Mouse (Mus musculus): ENCODE results near the gene Tbcel.

Gene Tbcel

DNA sequence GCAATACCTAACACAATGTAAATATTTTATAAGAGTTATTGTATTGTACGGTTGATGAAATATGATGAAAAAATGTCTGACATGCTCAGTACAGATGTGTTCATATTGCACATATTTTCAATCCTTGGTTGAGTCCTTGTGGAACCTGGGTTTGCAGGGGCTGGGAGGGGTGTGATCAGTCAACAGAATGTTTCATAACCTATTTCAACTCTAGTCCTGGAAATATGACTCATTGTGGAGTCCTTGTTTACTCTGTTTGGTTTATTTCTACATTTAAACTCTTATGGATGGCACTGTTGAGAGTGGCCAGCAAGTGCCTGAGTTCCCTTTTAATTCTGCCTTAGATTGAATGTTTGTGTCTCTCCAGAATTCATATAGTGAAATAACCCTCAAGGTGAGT, 22.9 kb downstream of the Tbcel start:
- DNase-seq (ENCODE audit: low spot score), result no peak

GRCm38 (mm10) chr9:42482944-42483343, 24.7 kb downstream of the Tbcel start:
- no peak for DNase-seq (ENCODE audit: low spot score)

DNA sequence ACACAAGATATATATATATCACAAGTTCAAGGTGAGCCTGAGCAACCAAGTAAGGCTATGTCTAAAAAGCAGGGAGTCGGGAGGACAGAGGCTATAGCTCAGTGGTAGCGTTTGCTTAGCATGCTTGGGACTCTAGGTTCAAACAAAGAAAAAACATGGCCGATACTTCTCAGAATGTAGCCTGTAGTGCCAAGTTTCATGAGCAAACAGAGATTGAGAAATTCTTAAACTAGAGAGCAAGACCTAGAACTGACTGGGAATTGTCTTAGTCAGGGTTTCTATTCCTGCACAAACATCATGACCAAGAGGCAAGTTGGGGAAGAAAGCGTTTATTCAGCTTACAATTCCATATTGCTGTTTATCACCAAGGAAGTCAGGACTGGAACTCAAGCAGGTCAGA, 31.4 kb downstream of the Tbcel start:
- no peak for DNase-seq (ENCODE audit: low spot score)

GRCm38 (mm10) chr9:42474244-42474643, 33.4 kb downstream of the Tbcel start:
- DNase-seq (ENCODE audit: low spot score), result no peak

GRCm38 (mm10) chr9:42471921-42472747, 35.5 kb downstream of the Tbcel start:
- DNase-seq (ENCODE audit: low spot score), result peak; percentile 88

DNA sequence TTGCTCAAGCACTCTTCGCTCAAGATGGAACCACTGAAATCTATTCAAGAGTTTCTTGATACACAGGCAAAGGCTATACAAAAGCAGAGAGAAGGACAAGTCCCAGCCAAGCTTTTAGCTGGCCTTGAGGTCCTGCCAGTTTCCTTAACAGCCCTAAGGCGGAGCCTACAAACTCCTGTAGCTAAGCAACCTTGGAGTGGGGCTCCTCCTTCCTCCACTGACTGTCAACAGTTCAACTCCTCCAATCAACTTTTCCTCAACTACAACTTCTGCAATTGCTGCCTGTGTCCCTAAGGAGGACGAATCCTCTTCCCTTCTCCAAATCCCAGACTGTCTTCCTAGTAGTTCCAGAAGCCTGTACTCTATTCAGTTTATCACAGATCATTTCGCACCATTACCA, 36.4 kb downstream of the Tbcel start:
- peak; percentile 62 for DNase-seq (ENCODE audit: low spot score)

DNA sequence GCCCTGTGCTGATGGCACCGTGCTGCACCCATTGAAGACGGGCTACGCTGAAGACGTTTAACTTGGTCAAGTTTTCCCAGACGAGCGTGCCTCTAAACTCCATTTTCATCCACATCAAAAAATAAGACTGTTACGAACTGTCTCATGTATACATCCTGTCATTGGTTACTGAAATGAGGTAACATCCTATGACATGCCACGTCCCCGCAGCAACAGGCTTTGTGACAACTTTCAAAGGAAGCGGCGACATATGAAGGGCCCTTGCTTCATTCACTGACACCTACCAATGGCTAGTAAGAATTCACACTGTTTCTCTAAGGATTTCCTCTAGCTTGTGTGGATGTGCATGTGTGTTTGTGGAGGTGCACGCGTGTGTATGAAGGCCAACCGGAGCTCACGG, 38.3 kb downstream of the Tbcel start:
- no peak for DNase-seq (ENCODE audit: low spot score)

GRCm38 (mm10) chr9:42468360-42468759, 39.2 kb downstream of the Tbcel start:
- no peak for DNase-seq (ENCODE audit: low spot score)

DNA sequence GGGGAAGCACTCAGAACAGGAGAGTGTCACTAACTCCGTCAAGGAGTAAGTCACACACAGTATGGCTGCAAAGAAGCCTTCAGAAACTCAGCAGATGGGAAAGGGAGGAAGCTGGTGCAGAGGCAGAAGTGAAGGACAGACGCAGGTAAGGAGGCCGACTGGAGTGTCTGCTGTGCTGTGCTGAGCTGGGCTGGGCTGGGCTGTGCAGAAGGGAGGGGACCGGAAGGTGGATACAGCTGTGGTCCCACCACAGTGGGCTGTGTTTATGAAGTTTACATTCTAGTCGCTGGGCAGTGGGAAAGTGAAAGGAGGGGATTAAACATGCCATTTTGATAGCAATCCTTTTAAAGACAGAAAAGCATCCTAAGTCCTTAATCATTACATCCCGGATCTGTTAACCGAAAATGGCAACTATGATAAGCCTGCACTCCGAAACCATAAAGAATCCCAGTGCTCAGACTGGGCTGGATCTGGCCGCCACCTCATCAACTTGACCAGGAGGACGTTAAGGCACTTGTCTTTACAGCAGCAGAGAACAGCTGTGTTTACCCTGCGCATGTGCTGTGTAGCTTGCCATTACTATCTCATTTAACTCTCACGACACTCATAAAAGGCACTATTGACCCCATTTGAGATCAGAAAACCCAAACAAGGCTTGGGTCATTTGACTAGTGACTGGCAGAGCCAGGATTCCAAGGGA, 40.3 kb downstream of the Tbcel start:
- DNase-seq (ENCODE audit: low spot score), result no peak

- no peak for DNase-seq (ENCODE audit: low spot score)
These were observed 41.9 kb downstream of the Tbcel start for GRCm38 (mm10) chr9:42465661-42466091.

- DNase-seq (ENCODE audit: low spot score), result no peak
These were observed 43.4 kb downstream of the Tbcel start for GRCm38 (mm10) chr9:42464181-42464580.

DNA sequence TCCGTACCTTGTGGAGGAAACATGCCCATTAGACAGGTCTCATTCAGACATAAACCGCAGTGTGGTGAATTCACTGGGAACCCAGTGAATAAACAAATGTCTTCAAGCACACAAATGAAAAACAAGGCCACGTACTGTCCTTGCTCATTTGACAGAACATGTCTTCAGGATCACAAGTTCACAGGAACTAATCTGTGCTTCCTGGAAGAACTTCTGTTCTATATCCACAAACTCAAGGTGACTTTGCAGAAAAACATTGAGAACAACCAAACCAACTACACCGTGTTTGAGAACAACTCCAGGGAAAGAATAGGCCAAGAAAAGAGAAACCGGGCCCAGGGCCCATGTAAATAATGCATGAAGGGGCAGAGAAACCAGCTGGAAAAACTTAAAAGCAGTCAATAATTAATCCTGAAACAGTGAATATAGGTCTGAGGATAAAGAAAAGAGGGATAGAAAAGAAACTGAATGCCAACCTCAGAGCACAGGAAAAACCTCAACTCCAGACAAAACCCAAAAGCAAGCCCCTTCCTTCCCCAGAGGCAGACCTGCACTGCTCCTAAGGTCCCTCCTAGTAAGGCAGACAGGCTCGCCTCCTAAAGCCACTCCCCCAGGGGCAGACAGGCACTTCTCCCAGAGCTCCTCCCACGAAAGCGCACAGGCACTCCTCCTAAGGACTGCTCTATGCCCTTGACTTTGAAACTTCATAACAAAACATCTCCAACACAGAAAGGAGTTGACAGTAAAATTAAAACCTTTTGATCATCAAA, 44.2 kb downstream of the Tbcel start:
- peak; percentile 68 for DNase-seq (ENCODE audit: low spot score)

DNA sequence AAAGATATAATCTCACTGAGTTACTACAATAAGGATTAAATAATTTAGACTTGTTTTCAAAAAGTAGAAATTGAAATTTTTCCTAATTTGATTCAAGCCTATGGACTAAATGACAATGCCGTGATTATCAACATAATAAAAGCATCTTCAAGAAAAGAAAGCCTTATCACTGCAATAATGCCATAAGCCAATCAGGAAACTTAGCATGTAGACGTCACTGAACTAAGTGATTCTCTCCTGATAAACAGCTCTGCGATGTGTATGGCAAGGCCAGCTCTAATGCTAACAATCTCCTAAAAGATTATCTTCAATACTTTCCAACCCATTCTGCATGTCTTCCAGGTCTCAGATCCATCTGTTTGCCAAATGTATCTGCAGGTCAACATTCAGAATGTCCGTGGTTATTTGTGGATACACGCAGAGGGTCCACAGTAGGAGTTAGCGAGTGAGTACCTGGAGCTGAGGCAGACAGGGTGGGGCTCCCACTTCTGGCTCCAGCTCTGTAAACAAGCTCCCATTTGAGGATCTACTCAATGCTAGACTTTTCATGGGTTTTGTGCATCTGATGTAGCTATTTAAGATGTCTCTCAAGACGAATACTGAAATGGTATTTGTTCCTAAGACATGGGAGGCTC, 44.9 kb downstream of the Tbcel start:
- no peak for DNase-seq (ENCODE audit: low spot score)

GRCm38 (mm10) chr9:42461390-42462108, 46.1 kb downstream of the Tbcel start:
- no peak for DNase-seq (ENCODE audit: low spot score)

- no peak for DNase-seq (ENCODE audit: low spot score)
These were observed 47.3 kb downstream of the Tbcel start for GRCm38 (mm10) chr9:42460353-42460752.

DNA sequence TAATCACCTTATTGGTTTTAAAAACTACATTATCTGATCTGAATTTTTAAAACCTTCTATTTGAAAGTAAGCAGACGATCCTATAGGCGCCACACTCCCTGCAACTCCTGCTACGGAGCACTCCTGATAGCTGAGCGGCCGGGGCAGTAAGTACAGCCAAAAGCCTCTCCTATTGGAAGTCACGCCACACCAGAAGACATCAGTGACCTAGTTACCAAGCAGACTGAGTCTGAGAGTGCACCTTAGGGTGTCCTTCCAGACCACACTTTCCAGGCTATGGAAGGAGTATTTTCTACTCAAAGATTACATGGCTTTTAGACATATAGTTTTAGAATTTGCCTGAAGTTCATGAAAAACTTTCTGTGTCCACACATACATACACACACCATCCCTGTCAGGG, 47.9 kb downstream of the Tbcel start:
- no peak for DNase-seq (ENCODE audit: low spot score)

- no peak for DNase-seq (ENCODE audit: low spot score)
These were observed 48.7 kb downstream of the Tbcel start for GRCm38 (mm10) chr9:42458741-42459515.

GRCm38 (mm10) chr9:42457501-42457900, 50.1 kb downstream of the Tbcel start:
- no peak for DNase-seq (ENCODE audit: low spot score)

DNA sequence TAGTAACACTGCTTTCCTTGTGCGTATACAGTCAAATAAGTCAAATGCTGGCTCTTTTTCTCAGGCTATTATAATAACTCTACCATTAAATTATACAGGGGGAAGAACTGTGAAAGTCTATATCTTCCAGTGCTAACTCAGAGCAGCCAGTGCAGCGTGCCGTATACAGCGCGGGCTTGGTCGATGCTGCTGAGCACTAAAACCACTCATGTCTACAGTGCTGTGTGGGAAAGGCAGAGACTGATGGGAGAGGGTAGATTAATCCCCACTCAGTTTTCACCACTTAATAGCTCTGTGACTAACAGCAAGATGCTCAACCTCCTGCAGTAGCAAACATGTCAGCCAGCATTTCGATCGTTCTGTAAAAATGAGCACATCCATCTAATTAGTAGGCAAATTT, 53.2 kb downstream of the Tbcel start:
- no peak for DNase-seq (ENCODE audit: low spot score)

DNA sequence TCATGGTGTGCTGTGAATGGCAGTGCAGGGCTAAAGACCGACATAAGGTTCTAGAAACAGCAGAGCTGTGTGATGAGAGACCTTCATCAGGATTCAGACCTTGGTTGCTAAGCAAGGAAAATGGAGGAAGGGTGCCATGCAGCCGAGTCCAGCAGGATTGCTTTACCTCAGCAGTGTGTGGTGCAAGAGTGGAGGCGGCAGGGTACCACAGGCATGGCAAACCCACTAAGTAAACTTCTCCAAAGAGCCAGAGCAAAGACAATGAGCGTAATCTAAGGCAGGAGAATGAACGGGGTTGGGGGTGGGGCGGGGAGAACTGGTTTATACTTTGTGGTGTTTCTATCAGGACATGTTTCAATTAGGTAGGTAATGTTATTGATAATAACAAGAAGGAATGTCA, 58.6 kb downstream of the Tbcel start:
- DNase-seq (ENCODE audit: low spot score), result no peak

GRCm38 (mm10) chr9:42442100-42442499, 65.5 kb downstream of the Tbcel start:
- no peak for DNase-seq (ENCODE audit: low spot score)
